Mouse (Mus musculus): ENCODE data around the gene Vps16. TPM values are rescaled to one million over a fixed set of nuclear protein-coding genes. Genes with fewer than 3 reads are reported as not detected.

Gene Vps16
- polyA plus RNA-seq, 1 experiment from 2014 or later, result 88.4 TPM

- peaks cover 29% of the 10 kb centered on the region for H3K4me1 ChIP-seq
- H3K27ac ChIP-seq, result peak within 1 kb of the TSS; percentile 81
- H3K9me3 ChIP-seq, result no peaks in the 10 kb centered on the region
- H3K27me3 ChIP-seq, result peaks cover 17% of the 10 kb centered on the region; the same call in 1 of the 2 replicates
- H3K4me2 ChIP-seq, result peak within 1 kb of the TSS; percentile 82
- peak within 1 kb of the TSS; percentile 94 for H3K4me3 ChIP-seq
- peak within 1 kb of the TSS; percentile 83 for H3K9ac ChIP-seq
- no peaks in the 10 kb centered on the region for H3K36me3 ChIP-seq
- 0% methylated on average over 50 of the region's 50 CpGs for WGBS
- ATAC-seq (ENCODE audit: borderline replicate concordance, extremely low read depth, low FRiP score, low TSS enrichment), result peak; percentile 98
Observed at GRCm38 (mm10) chr2:130449794-130450433, 25.8 kb downstream of the Vps16 start, which contains the start of gene Ptpra. Gene Ptpra, plus strand, starts transcription at chr2:130450278.

GRCm38 (mm10) chr2:130450434-130450796 lies 26.3 kb downstream of the Vps16 start:
- H3K4me3 ChIP-seq, result peak overlapping the region; percentile 94
- peak; percentile 84 for ATAC-seq (ENCODE audit: borderline replicate concordance, extremely low read depth, low FRiP score, low TSS enrichment)
- H3K4me2 ChIP-seq, result peak overlapping the region; percentile 82
- H3K27ac ChIP-seq, result peak overlapping the region; percentile 81
- peak overlapping the region; percentile 83 for H3K9ac ChIP-seq
- peaks cover 17% of the 10 kb centered on the region; the same call in 1 of the 2 replicates for H3K27me3 ChIP-seq
- H3K9me3 ChIP-seq, result no peaks in the 10 kb centered on the region
- H3K36me3 ChIP-seq, result no peaks in the 10 kb centered on the region
- under 1% methylated on average over 47 of the region's 47 CpGs for WGBS
- peaks cover 29% of the 10 kb centered on the region for H3K4me1 ChIP-seq

GRCm38 (mm10) chr2:130451086-130451726 lies 27.1 kb downstream of the Vps16 start:
- Histone ChIP-seq H3K27ac (no peak overlapping the region), H3K36me3 (no peaks in the 10 kb centered on the region), H3K4me2 (peak overlapping the region; percentile 82), H3K9me3 (no peaks in the 10 kb centered on the region), H3K4me3 (peak overlapping the region; percentile 94), H3K27me3 (peaks cover 17% of the 10 kb centered on the region; the same call in 1 of the 2 replicates), H3K9ac (peak overlapping the region; percentile 83), H3K4me1 (peaks cover 31% of the 10 kb centered on the region)
- 63% methylated on average over 14 of the region's 14 CpGs for WGBS
- no peak for ATAC-seq (ENCODE audit: borderline replicate concordance, extremely low read depth, low FRiP score, low TSS enrichment)

- ATAC-seq (ENCODE audit: borderline replicate concordance, extremely low read depth, low FRiP score, low TSS enrichment), result no peak
- Histone ChIP-seq H3K36me3 (no peaks in the 10 kb centered on the region), H3K9me3 (no peaks in the 10 kb centered on the region), H3K4me3 (peak overlapping the region; percentile 94; the same call in 1 of the 2 replicates), H3K4me2 (peak overlapping the region; percentile 82), H3K4me1 (peaks cover 33% of the 10 kb centered on the region), H3K27me3 (peaks cover 17% of the 10 kb centered on the region; the same call in 1 of the 2 replicates), H3K27ac (no peak overlapping the region), H3K9ac (no peak overlapping the region)
- 56% methylated on average over 3 of the region's 3 CpGs for WGBS
Observed at GRCm38 (mm10) chr2:130451727-130452090, 27.6 kb downstream of the Vps16 start.

GRCm38 (mm10) chr2:130452266-130452665 lies 28.1 kb downstream of the Vps16 start:
- Histone ChIP-seq H3K4me2 (no peak overlapping the region), H3K9ac (no peak overlapping the region), H3K4me1 (peaks cover 33% of the 10 kb centered on the region), H3K27me3 (peaks cover 17% of the 10 kb centered on the region; the same call in 1 of the 2 replicates), H3K4me3 (no peak overlapping the region), H3K9me3 (no peaks in the 10 kb centered on the region), H3K27ac (no peak overlapping the region), H3K36me3 (no peaks in the 10 kb centered on the region)
- no peak for ATAC-seq (ENCODE audit: borderline replicate concordance, extremely low read depth, low FRiP score, low TSS enrichment)
- 62% methylated on average over 2 of the region's 2 CpGs for WGBS

GRCm38 (mm10) chr2:130453421-130453820 lies 29.3 kb downstream of the Vps16 start:
- no peak overlapping the region for H3K9ac ChIP-seq
- no peak overlapping the region for H3K27ac ChIP-seq
- H3K4me2 ChIP-seq, result no peak overlapping the region
- ATAC-seq (ENCODE audit: borderline replicate concordance, extremely low read depth, low FRiP score, low TSS enrichment), result no peak
- 65% methylated on average over 6 of the region's 6 CpGs for WGBS
- peaks cover 33% of the 10 kb centered on the region for H3K4me1 ChIP-seq
- no peaks in the 10 kb centered on the region for H3K9me3 ChIP-seq
- peaks cover 11% of the 10 kb centered on the region; the same call in 1 of the 2 replicates for H3K27me3 ChIP-seq
- no peak overlapping the region for H3K4me3 ChIP-seq
- H3K36me3 ChIP-seq, result no peaks in the 10 kb centered on the region

- no peaks in the 10 kb centered on the region for H3K9me3 ChIP-seq
- H3K27me3 ChIP-seq, result no peaks in the 10 kb centered on the region; the same call in 1 of the 2 replicates
- H3K9ac ChIP-seq, result no peak overlapping the region
- H3K27ac ChIP-seq, result no peak overlapping the region
- H3K4me3 ChIP-seq, result no peak overlapping the region
- no peak for ATAC-seq (ENCODE audit: borderline replicate concordance, extremely low read depth, low FRiP score, low TSS enrichment)
- 49% methylated on average over 6 of the region's 6 CpGs for WGBS
- H3K4me1 ChIP-seq, result peaks cover 25% of the 10 kb centered on the region
- H3K4me2 ChIP-seq, result no peak overlapping the region
- H3K36me3 ChIP-seq, result no peaks in the 10 kb centered on the region
Observed at GRCm38 (mm10) chr2:130454748-130455370, 30.7 kb downstream of the Vps16 start.

- H3K4me1 ChIP-seq, result peaks cover 11% of the 10 kb centered on the region
- H3K36me3 ChIP-seq, result no peaks in the 10 kb centered on the region
- ATAC-seq (ENCODE audit: borderline replicate concordance, extremely low read depth, low FRiP score, low TSS enrichment), result no peak
- H3K27me3 ChIP-seq, result 0 out of 2 replicates have a peak, but pooled peaks cover 4% of the 10 kb centered on the region
- H3K4me2 ChIP-seq, result no peak overlapping the region
- WGBS, result 74% methylated on average over 3 of the region's 3 CpGs
- H3K27ac ChIP-seq, result no peak overlapping the region
- H3K4me3 ChIP-seq, result no peak overlapping the region
- H3K9ac ChIP-seq, result no peak overlapping the region
- no peaks in the 10 kb centered on the region for H3K9me3 ChIP-seq
Observed at GRCm38 (mm10) chr2:130457871-130458270, 33.7 kb downstream of the Vps16 start.

GRCm38 (mm10) chr2:130459576-130459975 lies 35.4 kb downstream of the Vps16 start:
- Histone ChIP-seq H3K36me3 (no peaks in the 10 kb centered on the region), H3K9me3 (no peaks in the 10 kb centered on the region), H3K27me3 (0 out of 2 replicates have a peak, but pooled peaks cover 4% of the 10 kb centered on the region), H3K4me1 (peaks cover 8% of the 10 kb centered on the region; the same call in 1 of the 2 replicates), H3K27ac (no peak overlapping the region), H3K4me2 (no peak overlapping the region), H3K4me3 (no peak overlapping the region), H3K9ac (no peak overlapping the region)
- 84% methylated on average over 3 of the region's 3 CpGs for WGBS
- ATAC-seq (ENCODE audit: borderline replicate concordance, extremely low read depth, low FRiP score, low TSS enrichment), result no peak

- Histone ChIP-seq H3K36me3 (no peaks in the 10 kb centered on the region), H3K9me3 (no peaks in the 10 kb centered on the region), H3K27me3 (0 out of 2 replicates have a peak, but pooled peaks cover 4% of the 10 kb centered on the region), H3K9ac (no peak overlapping the region), H3K4me2 (no peak overlapping the region), H3K4me3 (no peak overlapping the region), H3K27ac (no peak overlapping the region), H3K4me1 (peaks cover 3% of the 10 kb centered on the region; the same call in 1 of the 2 replicates)
- ATAC-seq (ENCODE audit: borderline replicate concordance, extremely low read depth, low FRiP score, low TSS enrichment), result no peak
- 46% methylated on average over 15 of the region's 15 CpGs for WGBS
Observed at GRCm38 (mm10) chr2:130461287-130462071, 37.3 kb downstream of the Vps16 start.

- Histone ChIP-seq H3K9ac (no peak overlapping the region), H3K27ac (no peak overlapping the region), H3K27me3 (peaks cover 7% of the 10 kb centered on the region; the same call in 1 of the 2 replicates), H3K36me3 (no peaks in the 10 kb centered on the region), H3K4me2 (no peak overlapping the region), H3K9me3 (no peaks in the 10 kb centered on the region), H3K4me3 (no peak overlapping the region), H3K4me1 (no peaks in the 10 kb centered on the region)
- 87% methylated on average over 1 of the region's 1 CpGs for WGBS
- ATAC-seq (ENCODE audit: borderline replicate concordance, extremely low read depth, low FRiP score, low TSS enrichment), result no peak
Observed at GRCm38 (mm10) chr2:130466438-130466837, 42.3 kb downstream of the Vps16 start.
